Mouse (Mus musculus): ENCODE results near the gene Bcl6. TPM values are rescaled to one million over a fixed set of nuclear protein-coding genes. Genes with fewer than 3 reads are reported as not detected.

Bcl6 gene
- total RNA-seq, 2 experiments from 2014 or later: 4.8 to 9.4 TPM

- intact Hi-C loops (cut with DNase I): loop anchor here (5.0 to 10.0 kb wide), 3 partner anchors 193 to 440 kb away; no protein-coding TSS in a partner anchor
- no peak for DNase-seq
Observed at GRCm38 (mm10) chr16:23991846-23992580, 3.4 kb upstream of the Bcl6 start.

DNA sequence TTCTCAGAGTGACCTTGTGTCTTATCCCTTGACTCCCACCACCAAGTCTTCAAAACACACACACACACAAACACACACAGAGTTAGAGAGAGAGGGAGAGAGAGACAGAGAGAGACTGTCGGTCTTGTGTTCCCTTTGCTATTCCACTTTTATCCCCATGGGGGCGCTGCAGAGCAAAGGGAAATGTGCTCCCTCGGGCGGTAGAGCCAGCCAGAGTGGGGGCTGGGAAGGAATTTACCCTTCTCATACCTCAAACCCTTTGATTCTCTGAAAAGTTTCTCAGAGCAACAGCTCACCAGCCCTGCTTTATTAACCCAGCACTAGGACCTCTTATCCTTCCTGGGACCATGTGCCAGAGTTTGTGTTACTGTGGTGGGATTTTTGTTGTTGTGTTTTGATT is 2.5 kb upstream of the Bcl6 start:
- intact Hi-C loops (cut with DNase I): loop anchor here (5.0 to 10.0 kb wide), 3 partner anchors 194 to 441 kb away; no protein-coding TSS in a partner anchor
- peak; percentile 92 to 96 for DNase-seq

DNA sequence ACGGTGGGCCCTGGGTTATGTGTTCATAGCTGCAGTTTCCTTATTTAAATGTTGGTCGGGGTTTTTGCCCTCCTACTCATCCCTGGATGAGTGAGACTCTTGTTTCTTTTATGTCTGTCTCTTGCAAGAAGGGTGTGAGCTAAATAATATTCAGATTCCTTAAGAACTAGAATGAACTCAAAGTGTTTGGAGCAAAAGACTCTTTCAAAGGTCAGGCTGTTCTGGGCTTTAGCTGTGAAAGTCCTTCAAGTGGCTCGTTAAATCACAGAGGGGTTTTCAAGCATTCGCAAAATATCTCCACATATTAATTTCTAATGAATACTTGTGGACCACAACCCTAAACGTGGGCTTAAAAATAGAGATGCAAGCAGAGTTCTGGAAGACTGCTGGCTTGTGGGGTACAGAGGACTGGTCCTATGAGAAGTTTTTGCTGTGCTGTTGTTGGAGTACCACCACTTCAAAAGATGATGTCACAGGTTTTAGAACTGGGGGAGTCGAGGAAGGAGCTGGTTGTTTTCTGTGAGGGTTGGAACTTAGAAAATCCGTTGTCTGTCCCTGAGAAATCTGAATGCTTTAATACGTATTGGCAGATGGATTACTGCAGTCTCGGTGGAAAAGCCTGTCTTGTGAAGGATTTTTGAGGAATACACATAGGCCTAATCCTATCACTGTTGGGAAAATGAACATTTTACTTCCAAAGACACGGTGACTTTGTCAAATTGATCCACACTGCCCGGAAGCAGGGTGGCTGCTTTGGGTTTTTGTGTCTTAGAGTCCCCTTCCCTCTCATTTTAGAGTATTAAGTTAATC is 1.7 kb upstream of the Bcl6 start:
- DNase-seq: peak in 1 of 2 experiments; percentile 30
- intact Hi-C loops (cut with DNase I): loop anchor here (5.0 to 10.0 kb wide), 3 partner anchors 194 to 442 kb away; no protein-coding TSS in a partner anchor

- intact Hi-C loops (cut with DNase I): loop anchor here (5.0 to 10.0 kb wide), 7 partner anchors 195 to 745 kb away; no protein-coding TSS in a partner anchor
- DNase-seq: peak; percentile 73 to 76
Observed at GRCm38 (mm10) chr16:23989209-23990160, 833 bp upstream of the Bcl6 start.

- DNase-seq: no peak
- intact Hi-C loops (cut with DNase I): loop anchor here (1.0 to 10.0 kb wide), 5 partner anchors 405 to 747 kb away; partner anchors contain the start of gene Lpp
Observed at GRCm38 (mm10) chr16:23988157-23988465, 541 bp downstream of the Bcl6 start.

GRCm38 (mm10) chr16:23987341-23988156 is 1.1 kb downstream of the Bcl6 start:
- intact Hi-C loops (cut with DNase I): loop anchor here (1.0 to 10.0 kb wide), 5 partner anchors 406 to 747 kb away; partner anchors contain the start of gene Lpp
- peak; percentile 68 for DNase-seq

DNA sequence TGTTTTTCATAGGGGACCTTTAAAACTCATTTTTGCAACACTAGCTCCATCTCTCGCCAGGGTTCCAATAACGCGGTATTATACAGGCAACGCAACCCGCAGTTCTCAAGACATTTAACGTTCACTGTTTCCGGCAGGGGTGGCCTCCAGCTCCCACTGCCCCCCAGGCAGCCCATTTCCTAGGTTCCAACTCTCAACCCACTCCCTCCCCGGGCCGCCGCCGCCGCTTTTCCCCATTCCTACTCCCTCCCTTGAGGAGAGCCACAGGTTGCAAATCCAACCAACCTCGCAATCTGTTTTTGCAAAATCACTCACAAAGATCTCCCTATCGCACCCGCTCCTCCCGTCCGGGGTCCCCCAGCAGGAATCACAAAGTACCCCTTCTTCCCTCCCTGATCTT is 1.8 kb downstream of the Bcl6 start:
- DNase-seq: peak; percentile 49 to 63
- intact Hi-C loops (cut with DNase I): loop anchor here (5.0 to 10.0 kb wide), 4 partner anchors 505 to 748 kb away; no protein-coding TSS in a partner anchor

DNA sequence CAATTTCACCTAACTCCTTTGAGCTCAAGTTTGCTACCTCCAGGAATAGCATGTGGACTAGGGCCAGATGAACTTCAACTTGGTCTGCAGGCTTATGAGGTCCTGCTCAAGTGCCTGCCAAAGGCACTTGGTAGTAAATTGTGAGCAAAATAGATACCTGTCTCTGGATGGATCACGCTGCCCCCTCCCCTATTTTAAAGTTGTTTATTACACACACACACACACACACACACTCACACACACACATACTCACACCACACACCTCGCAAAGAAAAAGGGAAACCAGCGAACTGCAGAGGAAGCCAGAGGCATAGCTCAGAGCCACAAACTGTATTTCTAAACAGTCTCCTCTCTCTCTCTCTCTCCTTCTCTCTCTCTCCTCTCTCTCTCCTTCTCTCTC is 2.5 kb downstream of the Bcl6 start:
- intact Hi-C loops (cut with DNase I): loop anchor here (5.0 to 10.0 kb wide), 4 partner anchors 506 to 749 kb away; no protein-coding TSS in a partner anchor
- DNase-seq: peak; percentile 64 to 69

- peak; percentile 59 to 78 for DNase-seq
- intact Hi-C loops (cut with DNase I): loop anchor here (5.0 to 10.0 kb wide), 4 partner anchors 507 to 749 kb away; no protein-coding TSS in a partner anchor
Observed at GRCm38 (mm10) chr16:23985467-23985861, 3.2 kb downstream of the Bcl6 start.

DNA sequence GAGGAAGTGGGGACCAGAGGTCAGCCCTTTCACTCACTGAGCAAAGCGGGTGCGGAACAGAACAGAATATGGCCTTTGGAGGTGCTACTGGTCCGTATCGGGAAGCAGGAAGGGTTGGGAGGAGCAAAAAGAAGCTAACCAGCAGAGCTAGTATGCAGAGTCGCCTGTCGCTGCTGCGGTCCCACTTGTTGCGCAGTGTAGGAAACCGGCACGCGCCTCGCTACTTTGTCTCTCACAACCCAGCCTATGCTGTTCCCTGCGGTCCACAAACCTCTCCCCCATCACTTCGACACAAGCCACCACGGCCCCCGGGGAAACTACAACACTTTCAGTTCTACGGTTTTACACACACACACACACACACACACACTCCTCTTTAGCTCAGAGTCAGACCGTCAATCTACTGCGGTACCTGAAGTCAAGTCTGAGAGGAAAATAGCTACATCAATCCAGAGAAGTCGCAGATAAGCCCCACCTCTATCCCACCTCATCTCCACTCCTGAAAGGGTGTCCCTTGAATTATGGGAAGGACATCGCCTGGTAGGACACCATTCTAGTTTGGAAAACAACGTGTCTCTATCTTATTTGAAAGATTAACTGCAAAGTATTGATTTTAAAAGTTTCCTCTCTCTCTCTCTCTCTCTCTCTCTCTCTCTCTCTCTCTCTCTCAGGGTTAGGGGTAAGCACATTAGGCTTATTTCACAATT is 3.7 kb downstream of the Bcl6 start:
- intact Hi-C loops (cut with DNase I): loop anchor here (1.0 to 10.0 kb wide), 7 partner anchors 507 to 1364 kb away; no protein-coding TSS in a partner anchor
- DNase-seq: peak; percentile 68 to 69

DNA sequence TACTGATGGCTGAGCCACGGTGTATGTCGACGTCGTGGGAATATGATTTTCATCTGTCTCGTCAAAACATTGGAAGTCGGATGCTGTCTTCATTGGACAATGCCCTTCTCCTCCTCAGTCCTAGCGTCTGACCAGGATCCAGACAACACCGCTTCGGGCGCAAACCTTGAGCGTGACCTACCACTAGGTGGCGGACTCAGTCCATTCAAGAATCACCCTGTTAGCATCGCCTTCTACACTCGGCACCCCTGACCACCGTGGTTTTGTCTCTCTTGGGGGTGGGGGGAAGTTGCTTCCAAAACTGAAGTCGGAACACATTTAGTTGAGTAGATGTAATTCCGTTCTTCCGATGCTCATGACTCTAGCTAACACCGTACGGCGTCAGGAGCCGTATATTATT is 4.5 kb downstream of the Bcl6 start:
- intact Hi-C loops (cut with DNase I): loop anchor here (1.0 to 10.0 kb wide), 5 partner anchors 641 to 1365 kb away; no protein-coding TSS in a partner anchor
- peak; percentile 95 to 96 for DNase-seq

- intact Hi-C loops (cut with DNase I): loop anchor here (1.0 to 10.0 kb wide), 4 partner anchors 642 to 1280 kb away; no protein-coding TSS in a partner anchor
- peak; percentile 86 to 88 for DNase-seq
Observed at GRCm38 (mm10) chr16:23982891-23983588, 5.6 kb downstream of the Bcl6 start.

GRCm38 (mm10) chr16:23981925-23982851 is 6.5 kb downstream of the Bcl6 start:
- peak; percentile 92 to 93 for DNase-seq
- intact Hi-C loops (cut with DNase I): loop anchor here (1.0 to 10.0 kb wide), 4 partner anchors 643 to 1281 kb away; no protein-coding TSS in a partner anchor

DNA sequence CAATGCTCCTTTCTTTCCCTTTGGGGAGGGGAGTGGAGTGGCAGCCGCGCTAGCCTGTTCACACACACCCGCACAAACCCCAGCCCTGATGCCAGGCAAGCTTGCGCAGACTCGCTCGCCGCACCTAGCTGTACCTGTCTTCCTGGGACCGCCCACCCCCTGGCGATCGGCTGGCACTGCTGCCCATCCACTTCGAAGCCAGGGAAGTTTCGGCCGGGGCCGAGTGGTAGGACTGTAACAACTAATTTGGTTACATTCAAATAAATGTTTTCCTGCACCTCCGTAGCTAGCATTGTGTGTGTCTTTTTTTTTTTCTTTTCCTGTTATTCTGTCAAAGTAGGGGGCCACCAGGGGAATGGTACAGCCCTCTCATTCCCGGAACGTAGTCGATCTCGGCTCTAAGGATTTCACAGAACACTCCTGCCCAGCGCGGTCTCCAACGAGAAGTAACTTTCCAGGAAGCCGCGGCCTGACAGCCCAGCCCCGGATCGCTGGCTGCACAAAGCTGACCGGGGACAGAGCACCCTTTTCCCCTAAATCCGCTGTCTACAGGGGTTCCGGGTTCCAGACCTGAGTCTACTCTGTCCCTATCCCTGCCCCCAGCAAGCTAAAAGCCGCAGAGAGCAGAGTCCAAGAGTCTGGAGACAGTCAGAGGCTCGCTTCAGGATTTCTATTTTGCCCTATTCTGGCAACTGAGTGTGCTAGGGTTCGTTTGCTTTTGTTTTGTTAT is 7.5 kb downstream of the Bcl6 start:
- DNase-seq: peak; percentile 57
- intact Hi-C loops (cut with DNase I): loop anchor here (5.0 to 10.0 kb wide), 3 partner anchors 644 to 901 kb away; no protein-coding TSS in a partner anchor

DNA sequence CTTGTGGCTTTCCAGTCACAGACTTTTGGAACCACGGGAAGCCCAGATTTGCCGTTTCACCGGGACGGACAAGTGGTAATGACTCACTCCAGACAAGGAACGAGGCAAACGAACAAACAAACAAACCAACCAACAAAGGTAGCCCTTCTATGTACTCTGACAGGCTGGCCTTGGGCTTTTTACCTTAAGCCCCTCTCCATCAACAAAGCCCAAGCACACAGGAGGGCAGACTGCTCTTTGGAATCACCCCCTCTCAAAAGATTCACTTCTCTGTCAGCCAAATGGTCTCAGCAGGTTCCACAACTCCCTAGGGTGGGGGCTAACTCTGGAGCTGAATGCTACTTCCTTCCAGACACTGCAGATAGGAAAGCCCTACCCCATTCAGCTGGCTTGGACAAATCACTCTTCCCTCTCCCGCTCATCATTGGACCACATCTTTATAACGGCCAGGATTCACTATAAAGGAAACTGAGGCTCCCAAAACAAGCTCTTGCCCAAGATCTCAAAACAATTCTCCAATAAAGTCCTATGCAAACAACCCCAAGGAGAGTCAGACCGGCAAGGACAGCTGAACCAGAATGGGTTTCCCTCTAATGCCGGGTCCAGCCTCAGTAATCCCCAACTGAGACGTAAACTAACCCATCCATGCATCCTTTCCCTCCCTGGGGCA is 8.3 kb downstream of the Bcl6 start:
- intact Hi-C loops (cut with DNase I): loop anchor here (5.0 to 10.0 kb wide), 3 partner anchors 644 to 902 kb away; no protein-coding TSS in a partner anchor
- peak in 1 of 2 experiments; percentile 19 for DNase-seq
